Mouse (Mus musculus) megakaryocyte, embryonic 14.5 days (primary cell): ENCODE data around the gene Nudt14. TPM values are rescaled to one million over a fixed set of nuclear protein-coding genes. Genes with fewer than 3 reads are reported as not detected.

ENCODE experiments used
- H3K27me3 ChIP-seq: replicated peaks from 2 replicates; pipeline ENCODE3; 2012; ENCODE audit warnings: inconsistent platforms
- H3K36me3 ChIP-seq: replicated peaks from 2 replicates; pipeline ENCODE3; 2012; ENCODE audit warnings: low read length, inconsistent platforms, mixed read lengths
- H3K4me1 ChIP-seq: 2 replicates; pipeline ENCODE4 v1.6.1; 2012; ENCODE audit warnings: inconsistent platforms
- H3K4me3 ChIP-seq: replicated peaks from 2 replicates; pipeline ENCODE3; 2012; ENCODE audit warnings: moderate library complexity, mild to moderate bottlenecking, inconsistent platforms
- H3K9me3 ChIP-seq: 2 replicates; pipeline ENCODE4 v1.6.1; 2012; ENCODE audit warnings: inconsistent platforms
- FLI1 ChIP-seq: IDR thresholded peaks from 2 replicates; pipeline ENCODE4 v1.6.1; 2012; ENCODE audit warnings: low read length, inconsistent platforms, mixed read lengths
- GATA1 ChIP-seq: IDR thresholded peaks from 3 replicates; pipeline ENCODE4 v1.6.1; 2012; ENCODE audit warnings: mixed read lengths, low read length, inconsistent platforms, borderline replicate concordance
- polyA plus RNA-seq: library from polyadenylated mRNA; stranded (reverse); fragments of >175 nt; gene quantifications from 2 replicates; pipeline ENCODE4 v1.2.3, GENCODE M21; 2012; ENCODE audit warnings: low replicate concordance; ENCODE audit not compliant: insufficient read depth

The Nudt14 gene
- polyA plus RNA-seq, 1 experiment: 42.5 TPM

- Histone ChIP-seq H3K27me3 (no peaks in the 10 kb centered on the region), H3K4me1 (peaks cover 43% of the 10 kb centered on the region), H3K9me3 (no peaks in the 10 kb centered on the region), H3K36me3 (peaks cover 98% of the 10 kb centered on the region), H3K4me3 (peak overlapping the region; percentile 24)
- TF ChIP-seq FLI1 (no peak), GATA1 (no peak)
Measured at GRCm38 (mm10) chr12:112969616-112970015, 27.7 kb upstream of the Nudt14 start.

DNA sequence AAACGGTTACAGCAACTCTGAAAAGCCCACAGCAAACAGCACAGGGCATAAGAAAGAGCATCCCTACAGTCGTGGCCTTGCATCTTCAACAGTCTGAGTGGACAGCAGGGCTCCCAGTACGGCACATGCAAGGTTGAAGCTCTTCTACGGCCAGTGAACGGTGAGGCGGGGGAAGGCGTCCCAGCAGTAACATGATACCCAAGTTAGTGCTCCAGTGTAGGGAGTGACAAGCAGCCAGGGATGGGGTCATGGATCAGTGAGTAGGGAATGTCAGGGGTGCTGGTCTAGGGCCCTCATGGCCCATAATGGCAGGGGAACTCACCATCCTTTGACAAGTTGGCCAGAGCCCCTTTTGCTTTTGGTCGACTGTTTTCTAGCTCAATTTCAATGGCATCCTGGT is 27.0 kb upstream of the Nudt14 start:
- no peaks in the 10 kb centered on the region for H3K27me3 ChIP-seq
- TF ChIP-seq GATA1: no peak
- no peak for TF ChIP-seq FLI1
- H3K9me3 ChIP-seq: no peaks in the 10 kb centered on the region
- peak overlapping the region; percentile 10 for H3K4me3 ChIP-seq
- H3K36me3 ChIP-seq: peaks cover 98% of the 10 kb centered on the region
- peaks cover 43% of the 10 kb centered on the region for H3K4me1 ChIP-seq

- Histone ChIP-seq H3K4me3 (no peak overlapping the region), H3K9me3 (no peaks in the 10 kb centered on the region), H3K4me1 (peaks cover 49% of the 10 kb centered on the region), H3K36me3 (peaks cover 98% of the 10 kb centered on the region), H3K27me3 (no peaks in the 10 kb centered on the region)
- TF ChIP-seq FLI1 (no peak), GATA1 (no peak)
Measured at GRCm38 (mm10) chr12:112965783-112966182, 23.9 kb upstream of the Nudt14 start.

- Histone ChIP-seq H3K36me3 (peaks cover 90% of the 10 kb centered on the region), H3K4me1 (peaks cover 32% of the 10 kb centered on the region), H3K27me3 (no peaks in the 10 kb centered on the region), H3K4me3 (no peak overlapping the region), H3K9me3 (no peaks in the 10 kb centered on the region)
- TF ChIP-seq FLI1 (no peak), GATA1 (no peak)
Measured at GRCm38 (mm10) chr12:112961872-112962271, 19.9 kb upstream of the Nudt14 start.

- no peak overlapping the region for H3K4me3 ChIP-seq
- no peak for TF ChIP-seq GATA1
- TF ChIP-seq FLI1: no peak
- H3K9me3 ChIP-seq: no peaks in the 10 kb centered on the region
- peaks cover 28% of the 10 kb centered on the region for H3K4me1 ChIP-seq
- no peaks in the 10 kb centered on the region for H3K27me3 ChIP-seq
- H3K36me3 ChIP-seq: peaks cover 90% of the 10 kb centered on the region
Measured at GRCm38 (mm10) chr12:112961428-112961827, 19.5 kb upstream of the Nudt14 start.

GRCm38 (mm10) chr12:112959421-112959820 is 17.5 kb upstream of the Nudt14 start:
- no peak overlapping the region for H3K4me3 ChIP-seq
- H3K36me3 ChIP-seq: peaks cover 81% of the 10 kb centered on the region
- TF ChIP-seq GATA1 (no peak), FLI1 (no peak)
- peaks cover 40% of the 10 kb centered on the region for H3K4me1 ChIP-seq
- H3K9me3 ChIP-seq: no peaks in the 10 kb centered on the region
- no peaks in the 10 kb centered on the region for H3K27me3 ChIP-seq

GRCm38 (mm10) chr12:112958303-112958702 is 16.4 kb upstream of the Nudt14 start:
- Histone ChIP-seq H3K4me1 (peaks cover 48% of the 10 kb centered on the region), H3K27me3 (peaks cover 2% of the 10 kb centered on the region), H3K9me3 (no peaks in the 10 kb centered on the region), H3K4me3 (no peak overlapping the region), H3K36me3 (peaks cover 71% of the 10 kb centered on the region)
- no peak for TF ChIP-seq GATA1
- no peak for TF ChIP-seq FLI1

- Histone ChIP-seq H3K4me1 (peaks cover 68% of the 10 kb centered on the region), H3K9me3 (no peaks in the 10 kb centered on the region), H3K27me3 (peaks cover 14% of the 10 kb centered on the region), H3K36me3 (peaks cover 46% of the 10 kb centered on the region), H3K4me3 (no peak overlapping the region)
- no peak for TF ChIP-seq FLI1
Measured at GRCm38 (mm10) chr12:112955800-112956199, 13.9 kb upstream of the Nudt14 start.

- Histone ChIP-seq H3K27me3 (peaks cover 35% of the 10 kb centered on the region), H3K9me3 (no peaks in the 10 kb centered on the region), H3K36me3 (peaks cover 24% of the 10 kb centered on the region), H3K4me3 (peak overlapping the region; percentile 74), H3K4me1 (peaks cover 78% of the 10 kb centered on the region)
- no peak for TF ChIP-seq FLI1
- no peak for TF ChIP-seq GATA1
Measured at GRCm38 (mm10) chr12:112952926-112953565, 11.1 kb upstream of the Nudt14 start.

DNA sequence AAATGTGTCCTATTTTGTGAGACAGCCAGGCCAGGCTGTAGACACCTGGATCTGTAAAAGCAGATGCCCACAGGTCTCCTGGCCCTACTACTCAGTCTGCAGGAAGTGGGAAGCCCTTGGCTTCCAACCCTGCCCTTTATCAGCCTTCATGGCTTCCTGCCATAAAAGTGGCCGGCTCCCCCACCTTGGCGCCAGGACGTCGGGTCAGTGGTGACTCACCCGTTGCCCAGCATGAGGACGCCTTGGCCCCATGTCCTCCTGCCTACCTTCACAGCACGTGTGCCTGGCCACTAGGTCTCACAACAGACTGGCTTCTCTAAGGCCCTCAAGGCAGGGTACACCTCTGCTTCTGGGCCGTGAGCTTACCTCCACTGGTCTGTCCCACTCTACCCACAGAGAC is 10.5 kb upstream of the Nudt14 start:
- Histone ChIP-seq H3K27me3 (peaks cover 40% of the 10 kb centered on the region), H3K4me3 (peak overlapping the region; percentile 74), H3K9me3 (no peaks in the 10 kb centered on the region), H3K36me3 (peaks cover 22% of the 10 kb centered on the region), H3K4me1 (peaks cover 78% of the 10 kb centered on the region)
- no peak for TF ChIP-seq GATA1
- no peak for TF ChIP-seq FLI1
